Mouse (Mus musculus): ENCODE measurements around the gene H2-Ob. TPM values are rescaled to one million over a fixed set of nuclear protein-coding genes. Genes with fewer than 3 reads are reported as not detected.

The H2-Ob gene
- total RNA-seq (2014; rRNA removed) (1.1 and 1.2 TPM in 2 replicates), polyA plus RNA-seq (2015; fragmentation: Nextera tagmentation; extraction: Ambion mirVana) (0.31 and 0.55 TPM in 2 replicates)

DNA sequence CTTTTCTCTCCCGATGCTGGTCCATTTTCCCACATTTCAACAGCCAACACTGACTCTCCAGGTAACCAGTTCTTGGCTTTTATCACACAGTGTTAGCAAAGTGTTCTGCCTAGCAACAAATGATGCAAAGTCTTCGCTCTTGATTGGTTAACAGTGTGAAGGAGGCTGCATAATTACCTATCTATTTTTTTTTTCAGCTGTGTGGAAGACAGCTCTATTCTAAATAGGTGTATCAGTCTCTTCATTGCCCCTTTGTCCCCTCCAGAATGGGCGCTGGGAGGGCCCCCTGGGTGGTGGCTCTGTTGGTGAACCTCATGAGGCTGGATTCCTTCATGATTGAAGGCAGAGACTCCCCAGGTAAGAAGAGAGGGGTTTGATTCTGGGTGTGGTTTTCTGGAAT lies at the start of gene H2-Ob:
Gene H2-Ob (plus strand): TSS at position 198 of the 400 bp plus-strand sequence.
- Histone ChIP-seq H3K36me3 (ENCODE audit: insufficient read depth, low read length) (no peaks in the 10 kb centered on the region), H3K4me3 (ENCODE audit: low read depth, low read length) (no peak within 1 kb of the TSS), H3K4me2 (ENCODE audit: low read depth, low read length, poor library complexity, severe bottlenecking) (no peak within 1 kb of the TSS), H3K4me1 (ENCODE audit: insufficient read depth, low read length) (no peaks in the 10 kb centered on the region), H3K9me3 (ENCODE audit: low read length) (peaks cover 9% of the 10 kb centered on the region; the same call in 1 of the 2 replicates), H3K27ac (ENCODE audit: low read depth, low read length) (no peak within 1 kb of the TSS), H3K9ac (replicated peaks; ENCODE audit: low read length, poor library complexity, severe bottlenecking) (no peak within 1 kb of the TSS), H3K27me3 (ENCODE audit: insufficient read depth, low read length) (no peaks in the 10 kb centered on the region)
- WGBS, result 62% methylated on average over 3 of the region's 3 CpGs
- DNase-seq (ENCODE audit: low spot score), result peak; percentile 87
- TF ChIP-seq CTCF (IDR thresholded peaks at IDR 0.05), result no peak
- 0 out of 2 replicates have a peak, but pooled peaks have one; percentile 49 for ATAC-seq (ENCODE audit: low FRiP score)

DNA sequence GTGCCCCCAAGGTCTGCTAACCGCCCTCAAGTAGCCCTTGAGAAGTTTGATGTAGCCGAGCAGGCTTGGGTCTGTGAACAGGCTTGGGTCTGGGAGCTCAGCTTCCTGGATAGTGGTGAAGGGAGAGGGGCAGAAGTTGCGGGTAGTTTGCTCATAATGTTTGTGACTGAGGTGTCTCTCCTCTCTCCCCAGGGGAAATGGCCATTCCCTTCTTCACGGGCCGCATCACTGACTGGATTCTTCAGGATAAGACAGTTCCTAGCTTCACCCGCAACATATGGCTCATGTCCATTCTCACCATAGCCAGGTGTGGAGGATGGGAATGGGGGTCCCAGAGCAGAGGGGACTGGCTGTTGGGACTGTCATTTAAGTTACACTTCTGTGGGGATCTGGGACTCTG lies 49.7 kb upstream of the H2-Ob start:
- no peak for ATAC-seq (ENCODE audit: low FRiP score)
- H3K9me3 ChIP-seq (ENCODE audit: low read length), result no peaks in the 10 kb centered on the region
- H3K4me3 ChIP-seq (ENCODE audit: low read depth, low read length), result no peak overlapping the region
- no peak for TF ChIP-seq CTCF (IDR thresholded peaks at IDR 0.05)
- H3K9ac ChIP-seq (replicated peaks; ENCODE audit: low read length, poor library complexity, severe bottlenecking), result no peak overlapping the region
- H3K36me3 ChIP-seq (ENCODE audit: insufficient read depth, low read length), result no peaks in the 10 kb centered on the region
- DNase-seq (ENCODE audit: low spot score), result no peak
- H3K4me1 ChIP-seq (ENCODE audit: insufficient read depth, low read length), result peaks cover 3% of the 10 kb centered on the region
- peaks cover 63% of the 10 kb centered on the region for H3K27me3 ChIP-seq (ENCODE audit: insufficient read depth, low read length)
- no peak overlapping the region for H3K4me2 ChIP-seq (ENCODE audit: low read depth, low read length, poor library complexity, severe bottlenecking)
- 66% methylated on average over 6 of the region's 6 CpGs for WGBS
- H3K27ac ChIP-seq (ENCODE audit: low read depth, low read length), result no peak overlapping the region

DNA sequence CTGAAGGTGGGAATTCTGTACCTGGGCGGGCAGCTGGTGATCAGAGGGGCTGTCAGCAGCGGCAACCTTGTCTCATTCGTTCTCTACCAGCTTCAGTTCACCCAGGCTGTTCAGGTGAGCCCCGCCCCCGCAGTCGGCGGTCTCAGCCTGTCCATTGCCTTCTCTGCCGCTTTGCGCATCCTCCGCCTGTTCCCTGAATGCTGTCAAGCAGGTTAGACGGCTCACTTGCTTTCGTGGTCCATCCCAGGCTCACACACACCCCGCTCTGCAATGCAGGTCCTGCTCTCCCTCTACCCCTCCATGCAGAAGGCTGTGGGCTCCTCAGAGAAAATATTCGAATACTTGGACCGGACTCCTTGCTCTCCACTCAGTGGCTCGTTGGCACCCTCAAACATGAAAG lies 45.9 kb upstream of the H2-Ob start:
- ATAC-seq (ENCODE audit: low FRiP score), result no peak
- 24% methylated on average over 16 of the region's 16 CpGs for WGBS
- no peak for DNase-seq (ENCODE audit: low spot score)
- H3K36me3 ChIP-seq (ENCODE audit: insufficient read depth, low read length), result no peaks in the 10 kb centered on the region
- no peak overlapping the region for H3K9ac ChIP-seq (replicated peaks; ENCODE audit: low read length, poor library complexity, severe bottlenecking)
- TF ChIP-seq CTCF (IDR thresholded peaks at IDR 0.05), result no peak
- no peak overlapping the region for H3K27ac ChIP-seq (ENCODE audit: low read depth, low read length)
- H3K4me2 ChIP-seq (ENCODE audit: low read depth, low read length, poor library complexity, severe bottlenecking), result no peak overlapping the region
- H3K4me1 ChIP-seq (ENCODE audit: insufficient read depth, low read length), result peaks cover 3% of the 10 kb centered on the region; the same call in 1 of the 2 replicates
- no peaks in the 10 kb centered on the region for H3K9me3 ChIP-seq (ENCODE audit: low read length)
- peaks cover 56% of the 10 kb centered on the region for H3K27me3 ChIP-seq (ENCODE audit: insufficient read depth, low read length)
- H3K4me3 ChIP-seq (ENCODE audit: low read depth, low read length), result no peak overlapping the region

DNA sequence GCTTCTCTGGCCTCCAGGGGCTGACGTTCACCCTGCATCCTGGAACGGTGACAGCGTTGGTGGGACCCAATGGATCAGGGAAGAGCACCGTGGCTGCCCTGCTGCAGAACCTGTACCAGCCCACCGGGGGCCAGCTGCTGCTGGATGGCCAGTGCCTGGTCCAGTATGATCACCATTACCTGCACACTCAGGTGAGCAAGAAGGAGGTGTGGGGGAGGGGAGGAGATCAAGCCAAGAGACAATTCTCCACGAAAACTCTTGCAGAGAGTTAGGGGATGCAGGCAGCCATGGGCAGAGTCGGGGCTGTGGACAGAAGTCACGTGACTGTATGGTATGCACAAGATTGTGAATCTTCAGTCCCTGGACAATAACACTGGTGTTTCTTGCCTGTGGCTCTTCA lies 45.2 kb upstream of the H2-Ob start:
- DNase-seq (ENCODE audit: low spot score), result no peak
- Histone ChIP-seq H3K9me3 (ENCODE audit: low read length) (no peaks in the 10 kb centered on the region), H3K27ac (ENCODE audit: low read depth, low read length) (no peak overlapping the region), H3K4me1 (ENCODE audit: insufficient read depth, low read length) (no peaks in the 10 kb centered on the region), H3K9ac (replicated peaks; ENCODE audit: low read length, poor library complexity, severe bottlenecking) (no peak overlapping the region), H3K27me3 (ENCODE audit: insufficient read depth, low read length) (peaks cover 56% of the 10 kb centered on the region), H3K4me2 (ENCODE audit: low read depth, low read length, poor library complexity, severe bottlenecking) (no peak overlapping the region), H3K36me3 (ENCODE audit: insufficient read depth, low read length) (no peaks in the 10 kb centered on the region), H3K4me3 (ENCODE audit: low read depth, low read length) (no peak overlapping the region)
- no peak for TF ChIP-seq CTCF (IDR thresholded peaks at IDR 0.05)
- WGBS, result 55% methylated on average over 8 of the region's 8 CpGs
- no peak for ATAC-seq (ENCODE audit: low FRiP score)

DNA sequence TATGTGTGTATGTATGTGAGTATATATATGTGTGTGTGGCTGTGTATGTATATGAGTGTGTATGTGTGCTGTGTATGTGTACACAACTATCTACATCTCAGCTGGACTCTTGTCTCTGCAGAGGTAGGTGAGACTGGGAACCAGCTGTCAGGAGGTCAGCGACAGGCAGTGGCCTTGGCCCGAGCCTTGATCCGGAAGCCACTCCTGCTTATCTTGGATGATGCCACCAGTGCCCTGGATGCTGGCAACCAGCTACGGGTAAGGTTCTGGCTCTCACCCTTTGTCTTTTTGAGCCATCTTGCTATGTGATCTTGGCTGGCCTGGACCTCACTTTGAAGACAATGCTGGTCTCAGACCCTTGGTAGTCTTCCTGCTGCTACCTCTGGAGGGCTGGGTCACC lies 44.0 kb upstream of the H2-Ob start:
- Histone ChIP-seq H3K4me3 (ENCODE audit: low read depth, low read length) (no peak overlapping the region), H3K36me3 (ENCODE audit: insufficient read depth, low read length) (no peaks in the 10 kb centered on the region), H3K27ac (ENCODE audit: low read depth, low read length) (no peak overlapping the region), H3K9me3 (ENCODE audit: low read length) (no peaks in the 10 kb centered on the region), H3K27me3 (ENCODE audit: insufficient read depth, low read length) (peaks cover 56% of the 10 kb centered on the region), H3K9ac (replicated peaks; ENCODE audit: low read length, poor library complexity, severe bottlenecking) (no peak overlapping the region), H3K4me1 (ENCODE audit: insufficient read depth, low read length) (no peaks in the 10 kb centered on the region), H3K4me2 (ENCODE audit: low read depth, low read length, poor library complexity, severe bottlenecking) (no peak overlapping the region)
- DNase-seq (ENCODE audit: low spot score) (no peak), ATAC-seq (ENCODE audit: low FRiP score) (no peak)
- TF ChIP-seq CTCF (IDR thresholded peaks at IDR 0.05), result no peak
- WGBS, result 85% methylated on average over 4 of the region's 4 CpGs

DNA sequence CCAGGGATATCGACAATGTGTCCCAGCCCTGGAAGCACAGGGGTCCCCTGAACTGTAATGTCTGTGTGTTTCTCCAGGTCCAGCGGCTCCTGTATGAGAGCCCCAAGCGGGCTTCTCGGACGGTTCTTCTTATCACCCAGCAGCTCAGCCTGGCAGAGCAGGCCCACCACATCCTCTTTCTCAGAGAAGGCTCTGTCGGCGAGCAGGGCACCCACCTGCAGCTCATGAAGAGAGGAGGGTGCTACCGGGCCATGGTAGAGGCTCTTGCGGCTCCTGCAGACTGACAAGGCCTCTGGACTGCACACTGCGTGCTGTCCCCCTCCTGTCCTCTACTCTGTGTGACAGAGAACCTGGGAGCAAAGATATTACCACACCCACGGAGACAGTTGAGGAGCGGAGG lies 42.2 kb upstream of the H2-Ob start:
- Histone ChIP-seq H3K4me2 (ENCODE audit: low read depth, low read length, poor library complexity, severe bottlenecking) (no peak overlapping the region), H3K27me3 (ENCODE audit: insufficient read depth, low read length) (peaks cover 49% of the 10 kb centered on the region)
- WGBS, result 35% methylated on average over 12 of the region's 12 CpGs

More for the DNA sequence above, 42.2 kb upstream of the H2-Ob start:
- Histone ChIP-seq H3K4me3 (ENCODE audit: low read depth, low read length) (no peak overlapping the region), H3K4me1 (ENCODE audit: insufficient read depth, low read length) (no peaks in the 10 kb centered on the region), H3K27ac (ENCODE audit: low read depth, low read length) (no peak overlapping the region), H3K36me3 (ENCODE audit: insufficient read depth, low read length) (no peaks in the 10 kb centered on the region), H3K9me3 (ENCODE audit: low read length) (no peaks in the 10 kb centered on the region), H3K9ac (replicated peaks; ENCODE audit: low read length, poor library complexity, severe bottlenecking) (no peak overlapping the region)
- ATAC-seq (ENCODE audit: low FRiP score) (no peak), DNase-seq (ENCODE audit: low spot score) (no peak)
- TF ChIP-seq CTCF (IDR thresholded peaks at IDR 0.05), result no peak
